Mouse (Mus musculus): ENCODE measurements around the gene Lrrc2.

Gene Lrrc2

GRCm38 (mm10) chr9:110987331-110987730 is 36.0 kb downstream of the Lrrc2 start:
- no peak for DNase-seq (ENCODE audit: low spot score)

- DNase-seq (ENCODE audit: low spot score) = no peak
These were observed 36.7 kb downstream of the Lrrc2 start for GRCm38 (mm10) chr9:110988078-110988477.

GRCm38 (mm10) chr9:110989141-110989540 is 37.8 kb downstream of the Lrrc2 start:
- no peak for DNase-seq (ENCODE audit: low spot score)

- no peak for DNase-seq (ENCODE audit: low spot score)
These were observed 38.2 kb downstream of the Lrrc2 start for GRCm38 (mm10) chr9:110989543-110989942.

GRCm38 (mm10) chr9:110990204-110990603 is 38.9 kb downstream of the Lrrc2 start, which contains the start of gene Rtp3:
Gene Rtp3 (minus strand): TSS chr9:110990583.
- no peak for DNase-seq (ENCODE audit: low spot score)

GRCm38 (mm10) chr9:110993281-110993709 is 42.0 kb downstream of the Lrrc2 start:
- no peak for DNase-seq (ENCODE audit: low spot score)

- peak; percentile 64 for DNase-seq (ENCODE audit: low spot score)
These were observed 43.4 kb downstream of the Lrrc2 start for GRCm38 (mm10) chr9:110994716-110995172.

- peak; percentile 51 for DNase-seq (ENCODE audit: low spot score)
These were observed 45.9 kb downstream of the Lrrc2 start for GRCm38 (mm10) chr9:110997245-110997644.

GRCm38 (mm10) chr9:110999056-110999455 is 47.7 kb downstream of the Lrrc2 start:
- no peak for DNase-seq (ENCODE audit: low spot score)

GRCm38 (mm10) chr9:110999856-111000255 is 48.5 kb downstream of the Lrrc2 start:
- DNase-seq (ENCODE audit: low spot score) = peak; percentile 30

GRCm38 (mm10) chr9:111001621-111002020 is 50.3 kb downstream of the Lrrc2 start:
- peak; percentile 31 for DNase-seq (ENCODE audit: low spot score)

- DNase-seq (ENCODE audit: low spot score) = no peak
These were observed 51.9 kb downstream of the Lrrc2 start for GRCm38 (mm10) chr9:111003279-111003678.

- no peak for DNase-seq (ENCODE audit: low spot score)
These were observed 55.2 kb downstream of the Lrrc2 start for GRCm38 (mm10) chr9:111006544-111006943.

- no peak for DNase-seq (ENCODE audit: low spot score)
These were observed 58.4 kb downstream of the Lrrc2 start for GRCm38 (mm10) chr9:111009763-111010162.

GRCm38 (mm10) chr9:111011550-111011949 is 60.2 kb downstream of the Lrrc2 start:
- DNase-seq (ENCODE audit: low spot score) = no peak

- no peak for DNase-seq (ENCODE audit: low spot score)
These were observed 60.7 kb downstream of the Lrrc2 start for GRCm38 (mm10) chr9:111012041-111012440.

- no peak for DNase-seq (ENCODE audit: low spot score)
These were observed 64.3 kb downstream of the Lrrc2 start for GRCm38 (mm10) chr9:111015658-111016057.

GRCm38 (mm10) chr9:111019022-111019421 is 67.7 kb downstream of the Lrrc2 start, which contains the start of gene Ltf:
Gene Ltf (plus strand): TSS chr9:111019271.
- DNase-seq (ENCODE audit: low spot score) = no peak

GRCm38 (mm10) chr9:111026791-111027190 is 75.4 kb downstream of the Lrrc2 start:
- no peak for DNase-seq (ENCODE audit: low spot score)

Data from ovary, adult 18-20 months (tissue).